Mouse (Mus musculus): ENCODE results near the gene Atox1.
"Not testable (repeated sequence)": the region's sequence is repeated elsewhere in the genome, so short reads cannot be mapped to it uniquely, and the experiment has no call there.

Gene Atox1

GRCm38 (mm10) chr11:55453640-55454039, 7.4 kb downstream of the Atox1 start:
- peak; percentile 41 for DNase-seq (ENCODE audit: low read depth, low spot score)

GRCm38 (mm10) chr11:55450311-55450710, 10.7 kb downstream of the Atox1 start:
- no peak for DNase-seq (ENCODE audit: low read depth, low spot score)

- no peak for DNase-seq (ENCODE audit: low read depth, low spot score)
Observed at GRCm38 (mm10) chr11:55449531-55449930, 11.5 kb downstream of the Atox1 start.

- DNase-seq (ENCODE audit: low read depth, low spot score) = peak; percentile 90
Observed at GRCm38 (mm10) chr11:55446579-55446978, 14.5 kb downstream of the Atox1 start.

- peak; percentile 78 for DNase-seq (ENCODE audit: low read depth, low spot score)
Observed at GRCm38 (mm10) chr11:55444772-55445171, 16.3 kb downstream of the Atox1 start.

GRCm38 (mm10) chr11:55439718-55440117, 21.3 kb downstream of the Atox1 start:
- no peak for DNase-seq (ENCODE audit: low read depth, low spot score)

GRCm38 (mm10) chr11:55438031-55438430, 23.0 kb downstream of the Atox1 start:
- DNase-seq (ENCODE audit: low read depth, low spot score) = no peak

- no peak for DNase-seq (ENCODE audit: low read depth, low spot score)
Observed at GRCm38 (mm10) chr11:55436089-55436488, 24.9 kb downstream of the Atox1 start.

- DNase-seq (ENCODE audit: low read depth, low spot score) = no peak
Observed at GRCm38 (mm10) chr11:55432981-55433380, 28.1 kb downstream of the Atox1 start.

GRCm38 (mm10) chr11:55429973-55430372, 31.1 kb downstream of the Atox1 start:
- DNase-seq (ENCODE audit: low read depth, low spot score) = no peak

GRCm38 (mm10) chr11:55428186-55429012, 32.6 kb downstream of the Atox1 start:
- DNase-seq (ENCODE audit: low read depth, low spot score) = peak; percentile 96

- DNase-seq (ENCODE audit: low read depth, low spot score) = peak; percentile 60
Observed at GRCm38 (mm10) chr11:55424746-55425360, 36.2 kb downstream of the Atox1 start.

GRCm38 (mm10) chr11:55423756-55424155, 37.3 kb downstream of the Atox1 start:
- DNase-seq (ENCODE audit: low read depth, low spot score) = peak; percentile 73

GRCm38 (mm10) chr11:55422978-55423377, 38.1 kb downstream of the Atox1 start, which contains the start of gene Sparc:
Gene Sparc (minus strand): TSS chr11:55423183.
- DNase-seq (ENCODE audit: low read depth, low spot score) = no peak

- peak; percentile 83 for DNase-seq (ENCODE audit: low read depth, low spot score)
Observed at GRCm38 (mm10) chr11:55419678-55420307, 41.2 kb downstream of the Atox1 start.

GRCm38 (mm10) chr11:55419296-55419677, 41.8 kb downstream of the Atox1 start:
- DNase-seq (ENCODE audit: low read depth, low spot score) = peak; percentile 76

GRCm38 (mm10) chr11:55418704-55419061, 42.4 kb downstream of the Atox1 start:
- DNase-seq (ENCODE audit: low read depth, low spot score) = no peak

- DNase-seq (ENCODE audit: low read depth, low spot score) = peak; percentile 70
Observed at GRCm38 (mm10) chr11:55417898-55418703, 42.9 kb downstream of the Atox1 start.

GRCm38 (mm10) chr11:55416609-55417265, 44.3 kb downstream of the Atox1 start:
- no peak for DNase-seq (ENCODE audit: low read depth, low spot score)

GRCm38 (mm10) chr11:55415731-55416130, 45.3 kb downstream of the Atox1 start:
- DNase-seq (ENCODE audit: low read depth, low spot score) = not testable (repeated sequence)

GRCm38 (mm10) chr11:55415036-55415704, 45.9 kb downstream of the Atox1 start:
- no peak for DNase-seq (ENCODE audit: low read depth, low spot score)

Measured in skeletal muscle tissue, adult 2 months (tissue).